Mouse (Mus musculus): ENCODE results near the gene Strn4. TPM values are rescaled to one million over a fixed set of nuclear protein-coding genes. Genes with fewer than 3 reads are reported as not detected.

The Strn4 gene
- 171 and 184 TPM in 2 replicates for polyA plus RNA-seq (2015; fragmentation: Nextera tagmentation; extraction: Ambion mirVana)

DNA sequence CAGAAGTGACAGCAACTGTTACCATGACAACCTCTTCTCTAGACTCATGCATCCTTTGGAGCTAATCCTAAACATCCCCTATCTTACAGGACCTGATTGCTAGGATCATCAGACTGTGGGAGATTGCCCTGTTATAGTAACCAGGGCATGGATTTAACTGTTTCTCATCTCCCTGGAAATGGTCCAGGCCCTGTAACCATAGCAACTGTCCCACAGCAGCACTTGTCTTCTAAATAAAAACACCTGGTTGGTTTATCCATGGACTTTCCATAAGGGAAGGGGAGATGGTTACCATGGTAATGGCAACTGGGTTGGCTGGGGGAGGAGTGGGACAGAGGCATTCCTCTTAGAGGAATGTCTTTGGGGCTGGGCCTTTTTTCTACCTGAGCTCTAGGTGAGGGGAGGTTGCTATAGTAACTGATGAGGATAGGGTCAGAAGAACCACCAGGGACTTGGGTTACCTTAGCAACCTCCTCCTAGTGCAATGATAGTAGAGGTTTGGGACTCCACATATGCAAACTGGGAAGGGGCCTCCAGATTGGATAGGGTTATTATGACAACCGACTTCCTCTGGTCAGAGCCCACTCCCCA, at the start of gene Strn4:
TSS of gene Strn4 (plus strand) at position 539 of the 591 bp plus-strand sequence.
- H3K4me2 ChIP-seq, result peak within 1 kb of the TSS; percentile 81
- peak within 1 kb of the TSS; percentile 92 for H3K4me3 ChIP-seq
- peak; percentile 80 for ATAC-seq (ENCODE audit: low FRiP score, low read depth)
- H3K9me3 ChIP-seq, result no peaks in the 10 kb centered on the region
- no peaks in the 10 kb centered on the region for H3K27me3 ChIP-seq
- peak within 1 kb of the TSS; percentile 100 for H3K9ac ChIP-seq
- WGBS, result 0% methylated on average over 1 of the region's 1 CpGs
- no peaks in the 10 kb centered on the region for H3K36me3 ChIP-seq
- peak within 1 kb of the TSS; percentile 99 for H3K27ac ChIP-seq (replicated peaks)
- H3K4me1 ChIP-seq (replicated peaks), result peaks cover 87% of the 10 kb centered on the region

GRCm38 (mm10) chr7:16766443-16766842, 49.2 kb upstream of the Strn4 start:
- Histone ChIP-seq H3K27ac (replicated peaks) (no peak overlapping the region), H3K4me3 (no peak overlapping the region), H3K27me3 (no peaks in the 10 kb centered on the region), H3K36me3 (no peaks in the 10 kb centered on the region), H3K4me1 (replicated peaks) (no peaks in the 10 kb centered on the region), H3K4me2 (no peak overlapping the region), H3K9me3 (no peaks in the 10 kb centered on the region), H3K9ac (no peak overlapping the region)
- WGBS, result 25% methylated on average over 2 of the region's 2 CpGs
- no peak for ATAC-seq (ENCODE audit: low FRiP score, low read depth)

GRCm38 (mm10) chr7:16775888-16776287, 39.8 kb upstream of the Strn4 start:
- Histone ChIP-seq H3K9me3 (no peaks in the 10 kb centered on the region), H3K27me3 (no peaks in the 10 kb centered on the region), H3K4me1 (replicated peaks) (peaks cover 4% of the 10 kb centered on the region; the same call in 1 of the 2 replicates), H3K9ac (no peak overlapping the region), H3K4me2 (no peak overlapping the region), H3K27ac (replicated peaks) (no peak overlapping the region), H3K36me3 (no peaks in the 10 kb centered on the region), H3K4me3 (no peak overlapping the region)
- 65% methylated on average over 5 of the region's 5 CpGs for WGBS
- no peak for ATAC-seq (ENCODE audit: low FRiP score, low read depth)

GRCm38 (mm10) chr7:16780076-16780475, 35.6 kb upstream of the Strn4 start:
- Histone ChIP-seq H3K4me1 (replicated peaks) (peaks cover 37% of the 10 kb centered on the region), H3K27me3 (no peaks in the 10 kb centered on the region), H3K4me3 (no peak overlapping the region), H3K9me3 (no peaks in the 10 kb centered on the region), H3K27ac (replicated peaks) (no peak overlapping the region), H3K9ac (no peak overlapping the region), H3K4me2 (no peak overlapping the region), H3K36me3 (no peaks in the 10 kb centered on the region)
- WGBS, result 84% methylated on average over 5 of the region's 5 CpGs
- ATAC-seq (ENCODE audit: low FRiP score, low read depth), result no peak

DNA sequence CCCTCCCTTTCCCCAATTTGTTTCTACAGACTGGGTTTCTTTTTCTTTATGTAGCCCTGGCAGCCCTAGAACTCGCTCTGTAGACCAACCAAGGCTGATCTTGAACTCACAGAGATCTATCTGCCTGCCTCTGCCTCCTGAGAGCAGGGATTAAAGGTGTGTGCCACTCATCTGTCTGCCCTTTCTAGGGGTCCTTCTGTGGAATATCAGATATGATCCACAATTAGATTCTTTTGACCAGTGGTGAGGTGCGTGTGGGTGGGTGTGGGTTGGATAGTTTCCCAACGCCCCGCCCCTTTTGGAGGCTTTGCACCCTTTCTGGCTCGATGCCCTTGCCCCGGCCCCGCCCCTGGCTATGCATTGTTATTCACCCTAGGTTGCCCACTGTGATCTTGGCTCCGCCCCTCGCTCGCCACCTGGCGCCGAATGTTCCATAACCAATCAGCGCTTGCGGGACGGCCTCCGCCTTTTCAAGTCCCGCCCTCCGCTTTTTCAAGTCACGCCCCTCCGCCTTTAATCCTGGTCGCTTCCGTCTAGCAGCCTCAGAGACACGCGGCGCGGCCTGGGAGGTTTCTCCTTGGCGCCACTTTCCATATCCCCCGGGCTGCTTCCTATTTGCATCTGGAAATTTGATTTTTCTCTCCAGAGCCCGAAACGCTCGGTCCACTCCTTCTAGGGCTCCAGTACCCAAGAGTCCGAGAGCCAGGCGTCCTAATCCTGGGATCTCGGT, 34.7 kb upstream of the Strn4 start, which contains the start of gene Slc1a5:
TSS of gene Slc1a5 (plus strand) at position 516 of the 730 bp plus-strand sequence.
- H3K9me3 ChIP-seq, result no peaks in the 10 kb centered on the region
- peaks cover 37% of the 10 kb centered on the region for H3K4me1 ChIP-seq (replicated peaks)
- H3K27ac ChIP-seq (replicated peaks), result no peak within 1 kb of the TSS
- no peaks in the 10 kb centered on the region for H3K27me3 ChIP-seq
- H3K9ac ChIP-seq, result peak within 1 kb of the TSS; percentile 40
- H3K4me3 ChIP-seq, result peak within 1 kb of the TSS; percentile 52
- H3K4me2 ChIP-seq, result peak within 1 kb of the TSS; percentile 99
- ATAC-seq (ENCODE audit: low FRiP score, low read depth), result peak; percentile 82
- no peaks in the 10 kb centered on the region for H3K36me3 ChIP-seq
- 3% methylated on average over 34 of the region's 34 CpGs for WGBS

GRCm38 (mm10) chr7:16781555-16781815, 34.2 kb upstream of the Strn4 start:
- Histone ChIP-seq H3K4me1 (replicated peaks) (peaks cover 37% of the 10 kb centered on the region), H3K9ac (peak overlapping the region; percentile 40), H3K4me2 (peak overlapping the region; percentile 99), H3K9me3 (no peaks in the 10 kb centered on the region), H3K36me3 (no peaks in the 10 kb centered on the region), H3K27me3 (no peaks in the 10 kb centered on the region), H3K4me3 (peak overlapping the region; percentile 52), H3K27ac (replicated peaks) (no peak overlapping the region)
- no peak for ATAC-seq (ENCODE audit: low FRiP score, low read depth)
- under 1% methylated on average over 10 of the region's 10 CpGs for WGBS

DNA sequence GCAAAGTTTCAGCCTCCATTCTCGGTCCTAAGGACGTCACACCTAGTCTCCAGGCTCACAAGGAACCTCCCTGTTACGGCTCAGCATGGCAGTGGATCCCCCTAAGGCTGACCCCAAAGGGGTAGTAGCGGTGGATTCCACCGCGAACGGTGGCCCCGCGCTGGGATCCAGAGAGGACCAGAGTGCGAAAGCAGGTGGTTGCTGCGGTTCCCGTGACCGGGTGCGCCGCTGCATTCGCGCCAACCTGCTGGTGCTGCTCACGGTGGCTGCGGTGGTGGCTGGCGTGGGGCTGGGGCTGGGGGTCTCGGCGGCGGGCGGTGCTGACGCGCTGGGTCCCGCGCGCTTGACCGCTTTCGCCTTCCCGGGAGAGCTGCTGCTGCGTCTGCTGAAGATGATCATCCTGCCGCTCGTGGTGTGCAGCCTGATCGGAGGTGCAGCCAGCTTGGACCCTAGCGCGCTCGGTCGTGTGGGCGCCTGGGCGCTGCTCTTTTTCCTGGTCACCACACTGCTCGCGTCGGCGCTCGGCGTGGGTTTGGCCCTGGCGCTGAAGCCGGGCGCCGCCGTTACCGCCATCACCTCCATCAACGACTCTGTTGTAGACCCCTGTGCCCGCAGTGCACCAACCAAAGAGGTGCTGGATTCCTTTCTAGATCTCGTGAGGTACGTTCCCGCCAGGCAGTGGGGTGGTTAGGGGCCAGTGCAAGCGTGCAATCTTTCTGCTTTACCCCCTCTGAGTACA, 33.7 kb upstream of the Strn4 start:
- peaks cover 37% of the 10 kb centered on the region for H3K4me1 ChIP-seq (replicated peaks)
- peak overlapping the region; percentile 99 for H3K4me2 ChIP-seq
- H3K4me3 ChIP-seq, result peak overlapping the region; percentile 52
- peak; percentile 17 for ATAC-seq (ENCODE audit: low FRiP score, low read depth)
- no peak overlapping the region for H3K27ac ChIP-seq (replicated peaks)
- no peaks in the 10 kb centered on the region for H3K27me3 ChIP-seq
- H3K9me3 ChIP-seq, result no peaks in the 10 kb centered on the region
- H3K9ac ChIP-seq, result peak overlapping the region; percentile 40
- H3K36me3 ChIP-seq, result no peaks in the 10 kb centered on the region
- WGBS, result under 1% methylated on average over 59 of the region's 60 CpGs

DNA sequence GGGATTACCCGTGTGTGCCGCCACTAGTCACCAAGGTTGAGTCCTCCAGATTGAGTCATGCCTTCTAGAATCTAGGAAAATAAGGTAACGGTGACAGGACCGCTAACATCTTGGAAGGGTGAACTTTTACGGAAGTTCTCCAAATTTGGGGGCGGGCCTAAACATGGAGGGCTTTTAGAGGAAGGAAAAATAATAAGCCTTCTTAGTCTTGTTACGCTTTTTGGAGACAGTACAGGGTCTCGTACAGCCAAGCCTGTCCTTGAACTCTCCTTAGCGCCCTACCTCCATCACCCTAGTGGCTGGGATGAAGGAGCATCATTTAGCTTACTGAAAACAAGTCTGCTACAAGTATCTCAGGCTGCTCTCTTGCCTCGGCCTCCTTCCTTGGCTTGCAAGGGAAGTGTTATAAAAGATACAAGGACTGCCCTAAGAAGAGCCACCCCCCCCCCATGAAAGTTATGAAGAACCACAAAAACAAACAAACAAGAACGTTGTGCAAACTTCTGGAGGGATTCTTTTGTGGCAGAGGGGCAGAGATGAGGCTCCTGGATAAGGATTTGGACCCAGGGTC, 33.0 kb upstream of the Strn4 start:
- H3K9me3 ChIP-seq, result no peaks in the 10 kb centered on the region
- peak overlapping the region; percentile 40; the same call in 1 of the 2 replicates for H3K9ac ChIP-seq
- 8% methylated on average over 11 of the region's 11 CpGs for WGBS

GRCm38 (mm10) chr7:16783224-16783688, 32.4 kb upstream of the Strn4 start:
- H3K9ac ChIP-seq, result no peak overlapping the region
- ATAC-seq (ENCODE audit: low FRiP score, low read depth), result no peak

More for the DNA sequence above, 33.0 kb upstream of the Strn4 start:
- no peaks in the 10 kb centered on the region for H3K36me3 ChIP-seq
- peak overlapping the region; percentile 52 for H3K4me3 ChIP-seq
- H3K27me3 ChIP-seq, result no peaks in the 10 kb centered on the region
- H3K27ac ChIP-seq (replicated peaks), result no peak overlapping the region
- peak overlapping the region; percentile 99 for H3K4me2 ChIP-seq
- ATAC-seq (ENCODE audit: low FRiP score, low read depth), result no peak
- H3K4me1 ChIP-seq (replicated peaks), result peaks cover 37% of the 10 kb centered on the region

GRCm38 (mm10) chr7:16783758-16784415, 31.8 kb upstream of the Strn4 start:
- ATAC-seq (ENCODE audit: low FRiP score, low read depth), result no peak
- peak overlapping the region; percentile 11; the same call in 1 of the 2 replicates for H3K9ac ChIP-seq
- peaks cover 37% of the 10 kb centered on the region for H3K4me1 ChIP-seq (replicated peaks)
- H3K27me3 ChIP-seq, result no peaks in the 10 kb centered on the region
- no peaks in the 10 kb centered on the region for H3K36me3 ChIP-seq
- H3K27ac ChIP-seq (replicated peaks), result no peak overlapping the region
- peak overlapping the region; percentile 99 for H3K4me2 ChIP-seq
- H3K4me3 ChIP-seq, result peak overlapping the region; percentile 52; the same call in 1 of the 2 replicates
- H3K9me3 ChIP-seq, result no peaks in the 10 kb centered on the region
- WGBS, result 45% methylated on average over 17 of the region's 17 CpGs

More at GRCm38 (mm10) chr7:16783224-16783688, 32.4 kb upstream of the Strn4 start:
- Histone ChIP-seq H3K27me3 (no peaks in the 10 kb centered on the region), H3K4me1 (replicated peaks) (peaks cover 37% of the 10 kb centered on the region), H3K27ac (replicated peaks) (no peak overlapping the region), H3K9me3 (no peaks in the 10 kb centered on the region), H3K4me2 (peak overlapping the region; percentile 99), H3K36me3 (no peaks in the 10 kb centered on the region), H3K4me3 (peak overlapping the region; percentile 52; the same call in 1 of the 2 replicates)
- 33% methylated on average over 10 of the region's 10 CpGs for WGBS

- no peaks in the 10 kb centered on the region for H3K9me3 ChIP-seq
- ATAC-seq (ENCODE audit: low FRiP score, low read depth), result no peak
- no peak overlapping the region for H3K27ac ChIP-seq (replicated peaks)
- H3K36me3 ChIP-seq, result no peaks in the 10 kb centered on the region
- peak overlapping the region; percentile 99; the same call in 1 of the 2 replicates for H3K4me2 ChIP-seq
- WGBS, result 59% methylated on average over 10 of the region's 10 CpGs
- H3K4me1 ChIP-seq (replicated peaks), result peaks cover 37% of the 10 kb centered on the region
- H3K27me3 ChIP-seq, result no peaks in the 10 kb centered on the region
- no peak overlapping the region for H3K9ac ChIP-seq
- H3K4me3 ChIP-seq, result no peak overlapping the region
Measured at GRCm38 (mm10) chr7:16784498-16784976, 31.2 kb upstream of the Strn4 start.

All from hindbrain, embryonic 15.5 days (tissue).